Comparison of ENCODE assay signal across 8 mouse cellular contexts in the genomic region with DNA sequence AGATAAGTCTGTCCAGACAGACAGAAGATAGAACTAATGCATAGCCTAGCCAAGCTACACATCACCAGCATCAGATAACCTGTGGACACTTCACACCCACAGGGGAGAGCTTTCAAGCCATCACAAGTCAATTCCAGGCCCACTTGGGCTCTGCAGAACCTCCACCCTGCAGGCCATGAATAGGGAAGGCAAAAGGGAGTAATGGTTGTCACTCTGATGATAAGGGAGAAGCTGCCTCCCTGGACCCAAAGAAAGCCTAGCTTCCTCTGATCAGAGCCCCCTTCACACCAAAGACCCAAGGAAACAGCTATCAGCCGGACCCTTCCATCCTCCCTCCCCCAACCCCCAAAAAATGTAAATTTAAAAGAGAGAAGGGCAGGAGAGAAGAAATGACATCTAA. TPM values are rescaled to one million over a fixed set of nuclear protein-coding genes. Genes with fewer than 3 reads are reported as not detected.
DNase-seq lines count a peak whose midpoint lies in the region; ATAC-seq and TF ChIP-seq lines count a peak whose summit lies in the region.

No protein-coding gene starts in this region.

- H3K36me3 ChIP-seq in embryonic facial prominence, embryonic 12.5 days: no peaks in the 10 kb centered on the region
- no peaks in the 10 kb centered on the region for H3K36me3 ChIP-seq in hindbrain, embryonic 14.5 days (replicated peaks; ENCODE audit: control insufficient read depth, insufficient read depth)
- no peaks in the 10 kb centered on the region for H3K36me3 ChIP-seq in midbrain, embryonic 14.5 days (ENCODE audit: control insufficient read depth, insufficient read depth, low read length)

- DNase-seq in left cerebral cortex, adult 2 months (ENCODE audit: extremely low spot score in 1 of 2, low spot score in 2 of 2): no peak
- DNase-seq in left cerebral cortex, postnatal 14 days (ENCODE audit: low spot score in 2 of 2): no peak
- no peak for DNase-seq in hindbrain, embryonic 14.5 days (ENCODE audit: low spot score)
- peak; percentile 6 for DNase-seq in midbrain, embryonic 14.5 days
- no peak for DNase-seq in spleen, postnatal 10 days (ENCODE audit: low spot score in 2 of 2)
- no peak for DNase-seq in adrenal gland, adult 8-10 months
- DNase-seq in yolk sac, embryonic 10.5 days (ENCODE audit: low spot score): no peak

- WGBS in embryonic facial prominence, embryonic 12.5 days: 18% methylated on average over 1 of the region's 1 CpGs
- 29% methylated on average over 1 of the region's 1 CpGs for WGBS in hindbrain, embryonic 14.5 days
- WGBS in midbrain, embryonic 14.5 days: 5% methylated on average over 1 of the region's 1 CpGs

- H3K27ac ChIP-seq in left cerebral cortex, adult 2 months: no peak overlapping the region
- no peak overlapping the region for H3K27ac ChIP-seq in embryonic facial prominence, embryonic 12.5 days
- H3K27ac ChIP-seq in hindbrain, embryonic 14.5 days: no peak overlapping the region
- no peak overlapping the region for H3K27ac ChIP-seq in midbrain, embryonic 14.5 days (replicated peaks; ENCODE audit: low read depth, low read length)

- intact Hi-C loops in left cerebral cortex, adult 2 months (cut with DNase I): loop anchor here (5.0 kb wide), 2 partner anchors 42 to 573 kb away; a partner anchor contains a TSS
- intact Hi-C loops in left cerebral cortex, postnatal 14 days (cut with DNase I): no loop called here

- H3K9ac ChIP-seq in embryonic facial prominence, embryonic 12.5 days: 0 out of 2 replicates have a peak overlapping the region, but pooled peaks have one; percentile 70
- H3K9ac ChIP-seq in hindbrain, embryonic 14.5 days: peak overlapping the region; percentile 88
- peak overlapping the region; percentile 86; the same call in 1 of the 2 replicates for H3K9ac ChIP-seq in midbrain, embryonic 14.5 days (replicated peaks; ENCODE audit: low read length)

- H3K4me3 ChIP-seq in left cerebral cortex, adult 2 months: peak overlapping the region; percentile 31
- H3K4me3 ChIP-seq in embryonic facial prominence, embryonic 12.5 days: peak overlapping the region; percentile 79
- peak overlapping the region; percentile 87 for H3K4me3 ChIP-seq in hindbrain, embryonic 14.5 days (replicated peaks; ENCODE audit: low read length)
- peak overlapping the region; percentile 74 for H3K4me3 ChIP-seq in midbrain, embryonic 14.5 days (replicated peaks; ENCODE audit: low read depth, low read length)

- ATAC-seq in embryonic facial prominence, embryonic 12.5 days (ENCODE audit: insufficient number of reproducible peaks, insufficient read depth, low FRiP score, low TSS enrichment): no peak
- no peak for ATAC-seq in hindbrain, embryonic 14.5 days (ENCODE audit: low FRiP score)
- ATAC-seq in midbrain, embryonic 14.5 days (ENCODE audit: low FRiP score, low TSS enrichment): no peak

- H3K4me2 ChIP-seq in embryonic facial prominence, embryonic 12.5 days (replicated peaks): peak overlapping the region; percentile 81
- peak overlapping the region; percentile 57 for H3K4me2 ChIP-seq in hindbrain, embryonic 14.5 days (replicated peaks)
- peak overlapping the region; percentile 73 for H3K4me2 ChIP-seq in midbrain, embryonic 14.5 days (ENCODE audit: low read length)

- H3K27me3 ChIP-seq in embryonic facial prominence, embryonic 12.5 days: no peaks in the 10 kb centered on the region
- H3K27me3 ChIP-seq in hindbrain, embryonic 14.5 days (ENCODE audit: control insufficient read depth, insufficient read depth, low read length): no peaks in the 10 kb centered on the region
- no peaks in the 10 kb centered on the region for H3K27me3 ChIP-seq in midbrain, embryonic 14.5 days (ENCODE audit: control insufficient read depth, insufficient read depth, low read length)

- H3K9me3 ChIP-seq in embryonic facial prominence, embryonic 12.5 days: no peaks in the 10 kb centered on the region
- H3K9me3 ChIP-seq in hindbrain, embryonic 14.5 days (ENCODE audit: control insufficient read depth, low read length): no peaks in the 10 kb centered on the region
- H3K9me3 ChIP-seq in midbrain, embryonic 14.5 days (ENCODE audit: control insufficient read depth, low read length): no peaks in the 10 kb centered on the region

- H3K4me1 ChIP-seq in embryonic facial prominence, embryonic 12.5 days: peaks cover 5% of the 10 kb centered on the region
- peaks cover 17% of the 10 kb centered on the region for H3K4me1 ChIP-seq in hindbrain, embryonic 14.5 days (replicated peaks; ENCODE audit: control insufficient read depth, insufficient read depth, low read length)
- peaks cover 15% of the 10 kb centered on the region for H3K4me1 ChIP-seq in midbrain, embryonic 14.5 days (ENCODE audit: control insufficient read depth, insufficient read depth, low read length)

- TF ChIP-seq CTCF in left cerebral cortex, adult 2 months (IDR thresholded peaks at IDR 0.05): no peak

RNA-seq across cellular contexts. Expression of a gene that starts 1.4 kb away (rescaled TPM):
- 10 to 100 TPM; 21.7 to 22.7 TPM for total RNA-seq in left cerebral cortex, adult 2 months (2021)
- total RNA-seq in left cerebral cortex, postnatal 14 days (2021): 10 to 100 TPM; 19.2 to 26.2 TPM
- 9.2 and 10.0 TPM in 2 replicates for polyA plus RNA-seq in embryonic facial prominence, embryonic 12.5 days (2016; fragmentation: Nextera tagmentation; extraction: Ambion mirVana)
- polyA plus RNA-seq in hindbrain, embryonic 14.5 days (2014; fragmentation: Nextera tagmentation; extraction: Ambion mirVana): 12.0 and 14.2 TPM in 2 replicates
- 14.6 and 14.9 TPM in 2 replicates for polyA plus RNA-seq in midbrain, embryonic 14.5 days (2014; fragmentation: Nextera tagmentation; extraction: Ambion mirVana)
- total RNA-seq in adrenal gland, adult 8-10 months (2022): 10 to 100 TPM; 17.8 to 27.6 (median 24.6) TPM

Comparison
In these comparisons a context has a peak if more than half of its experiments do, and no peak if none do; other contexts are left out.
1. H3K4me3 ChIP-seq: peak in every context shown above with its lines; median percentile 87 in hindbrain, embryonic 14.5 days; 79 in embryonic facial prominence, embryonic 12.5 days; 74 in midbrain, embryonic 14.5 days; 31 in left cerebral cortex, adult 2 months.